Mouse (Mus musculus): ENCODE results near the gene Arf4.
A peak's percentile ranks its signal among the peaks of the same experiment; 100 is the strongest.

The Arf4 gene

DNA sequence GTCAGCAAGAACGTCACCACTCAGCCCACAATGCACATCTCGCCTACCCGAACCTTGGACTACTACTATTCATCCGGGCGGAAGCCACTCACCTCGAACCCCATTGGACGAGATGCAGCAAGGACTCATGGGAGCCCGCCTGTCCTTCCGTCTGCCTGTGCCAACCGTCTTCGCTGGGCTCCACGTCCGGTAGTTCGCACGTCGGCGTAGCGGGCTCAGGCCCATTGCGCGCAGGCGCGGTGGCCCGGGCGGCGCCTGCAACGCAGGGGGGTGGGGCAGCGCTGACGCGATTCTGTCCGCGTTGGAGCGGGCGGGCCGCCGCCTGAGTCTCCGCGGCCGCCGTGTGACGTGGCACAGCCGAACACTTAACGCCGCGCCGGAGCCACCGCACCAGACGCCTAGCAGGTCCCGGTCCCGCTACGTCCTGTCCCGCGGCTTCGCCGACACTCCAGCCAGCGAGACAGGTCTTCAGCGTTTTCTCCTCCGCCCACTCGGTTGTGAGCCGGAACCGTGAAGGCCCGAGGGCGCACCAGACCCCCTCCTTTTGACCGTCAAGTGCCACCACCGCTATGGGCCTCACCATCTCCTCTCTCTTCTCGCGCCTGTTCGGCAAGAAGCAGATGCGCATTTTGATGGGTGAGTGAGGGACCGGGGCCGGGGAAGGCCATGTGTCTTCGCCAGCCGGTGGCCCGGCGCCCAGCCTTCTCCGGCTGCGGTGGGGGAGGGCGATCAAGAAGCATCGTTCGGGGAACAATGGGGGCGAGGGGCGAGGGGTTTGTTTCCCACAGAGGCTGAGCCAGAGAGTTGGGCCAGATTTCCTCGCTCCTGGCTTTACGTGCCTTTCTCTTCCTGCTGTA, at the start of gene Arf4:
Gene Arf4, plus strand, starts transcription at position 224 of the 857 bp plus-strand sequence.
- peak; percentile 100 for DNase-seq

DNA sequence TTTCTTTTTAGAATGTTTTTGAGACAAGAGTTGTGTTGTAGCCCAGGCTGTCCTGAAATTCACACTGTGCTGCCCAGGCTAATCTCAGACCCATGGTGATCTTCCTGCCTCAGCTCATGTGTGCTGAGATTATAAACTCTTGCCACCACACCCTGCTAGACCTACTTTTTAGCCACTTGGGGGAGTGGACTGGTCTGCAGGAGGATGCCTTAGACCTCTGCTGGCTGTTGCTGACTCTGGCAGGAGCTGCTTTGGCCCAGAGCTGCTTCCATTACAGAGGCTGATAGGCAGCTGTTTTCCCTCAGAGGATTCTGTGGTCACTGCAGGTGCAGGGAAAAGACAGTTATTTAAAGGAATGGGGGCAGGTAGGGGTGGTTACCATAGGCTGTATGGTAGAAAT, 46.5 kb upstream of the Arf4 start:
- DNase-seq, result no peak

DNA sequence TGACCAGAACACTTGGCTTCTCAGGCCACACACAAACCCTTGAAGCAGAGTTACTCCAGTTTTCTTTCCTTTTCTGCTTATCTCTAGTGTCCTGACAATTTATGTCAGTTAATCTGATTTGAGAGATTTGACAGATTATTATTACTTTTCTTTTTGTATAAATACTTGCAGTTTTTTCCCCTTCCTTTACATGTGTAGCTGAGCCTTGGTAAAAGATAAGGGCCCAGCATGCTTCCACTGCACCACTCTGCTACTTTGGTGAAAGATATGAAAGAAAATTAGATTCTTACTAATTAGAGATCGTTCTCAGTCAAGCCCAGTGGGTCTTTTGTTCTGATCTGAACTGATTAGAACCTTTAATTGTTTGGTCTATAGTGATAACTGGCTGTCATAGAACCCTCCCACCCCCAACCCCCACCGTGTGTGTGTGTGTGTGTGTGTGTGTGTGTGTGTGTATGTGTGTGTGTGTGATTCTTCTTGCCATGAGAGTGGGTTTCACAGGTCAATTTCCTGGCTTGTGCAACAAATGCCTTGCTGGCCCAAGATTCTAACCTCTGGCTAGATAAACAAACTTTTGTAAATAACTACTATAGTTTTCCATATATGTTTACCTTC, 44.5 kb upstream of the Arf4 start:
- no peak for DNase-seq

DNA sequence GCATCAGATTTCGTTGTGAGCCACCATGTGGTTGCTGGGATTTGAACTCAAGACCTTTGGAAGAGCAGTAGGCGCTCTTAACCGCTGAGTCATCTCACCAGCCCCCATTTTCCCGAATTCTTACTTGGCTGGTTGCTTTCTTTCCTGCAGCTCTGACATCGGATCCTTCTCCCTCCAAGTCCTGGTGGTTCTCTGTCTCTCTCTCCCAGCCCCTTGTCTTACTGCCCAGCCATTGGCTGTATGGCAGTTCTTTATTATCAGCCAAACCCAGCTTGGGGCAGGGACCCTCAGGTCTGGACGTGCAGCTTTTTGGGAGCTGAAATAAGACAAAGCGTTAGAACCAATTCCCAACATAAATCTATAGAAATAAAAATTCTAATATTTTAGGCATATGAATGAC, 42.7 kb upstream of the Arf4 start:
- no peak for DNase-seq

DNA sequence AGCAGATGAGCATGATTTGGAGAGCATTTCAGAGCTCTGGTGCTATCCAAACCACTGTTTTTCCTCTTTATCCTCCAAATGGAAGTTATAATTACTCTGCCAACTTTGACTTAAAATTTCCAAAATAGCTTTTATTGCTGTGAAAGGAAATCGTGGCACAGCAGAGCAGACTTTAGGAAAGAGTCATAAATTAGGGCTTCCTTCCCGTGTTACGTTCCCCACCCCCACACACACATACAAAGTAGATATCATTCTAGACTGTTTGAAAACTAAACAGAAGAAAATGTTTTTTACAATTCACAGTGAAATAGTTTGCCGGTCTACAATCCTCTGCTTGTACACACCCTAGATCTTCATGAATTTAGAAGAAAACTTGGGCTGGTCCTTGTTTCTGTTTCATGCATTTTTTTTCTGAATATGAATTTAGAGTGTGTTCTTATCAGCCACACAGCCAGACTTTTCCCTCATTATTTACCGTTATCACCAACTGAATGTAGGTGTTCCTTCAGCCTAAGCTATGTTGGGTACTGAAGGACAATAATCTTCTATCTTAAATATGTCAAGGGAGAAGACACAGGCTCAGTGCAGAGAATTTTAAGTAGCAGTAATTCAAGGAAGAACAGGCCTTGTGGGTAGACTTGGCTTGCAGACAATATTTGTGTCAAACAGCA, 42.0 kb upstream of the Arf4 start:
- DNase-seq, result no peak

DNA sequence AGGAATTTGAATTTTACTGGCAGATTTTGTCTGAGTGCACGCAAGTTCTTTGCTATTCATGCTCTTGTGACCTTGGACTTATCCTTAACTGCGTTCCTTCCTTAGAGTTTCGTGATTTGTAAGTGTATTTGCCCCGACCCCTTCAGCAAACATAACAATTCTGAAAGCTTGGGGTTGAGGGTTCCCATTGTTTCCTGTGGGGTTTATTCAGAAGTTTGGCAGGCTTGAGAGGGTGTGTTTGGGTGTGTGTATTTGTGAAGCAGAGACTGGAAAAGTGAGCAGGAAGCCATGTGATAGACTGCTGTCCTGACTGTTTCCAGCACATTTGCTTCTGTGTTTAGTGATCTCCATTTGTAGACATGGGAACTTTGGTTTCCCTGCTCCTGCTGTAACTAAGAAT, 32.5 kb upstream of the Arf4 start:
- no peak for DNase-seq

DNA sequence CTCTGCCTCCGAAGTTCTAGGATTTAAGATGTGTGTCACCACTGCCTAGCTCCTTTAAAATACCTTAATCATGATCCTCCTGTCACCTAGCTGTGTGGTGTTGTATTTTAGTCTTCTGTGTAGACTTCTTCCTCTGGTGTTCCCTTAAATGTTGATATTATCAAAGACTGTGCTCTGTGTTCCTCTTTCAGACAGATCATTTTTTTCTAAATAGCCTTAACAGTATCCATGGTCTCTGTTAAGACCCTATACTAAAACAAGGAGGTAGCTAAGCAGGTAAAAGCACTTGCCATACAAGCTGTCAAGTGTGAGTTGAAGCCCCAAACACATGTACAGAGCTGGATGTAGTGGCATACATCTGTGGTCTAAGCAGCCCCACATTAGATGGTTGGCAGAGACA, 28.2 kb upstream of the Arf4 start:
- DNase-seq, result no peak

DNA sequence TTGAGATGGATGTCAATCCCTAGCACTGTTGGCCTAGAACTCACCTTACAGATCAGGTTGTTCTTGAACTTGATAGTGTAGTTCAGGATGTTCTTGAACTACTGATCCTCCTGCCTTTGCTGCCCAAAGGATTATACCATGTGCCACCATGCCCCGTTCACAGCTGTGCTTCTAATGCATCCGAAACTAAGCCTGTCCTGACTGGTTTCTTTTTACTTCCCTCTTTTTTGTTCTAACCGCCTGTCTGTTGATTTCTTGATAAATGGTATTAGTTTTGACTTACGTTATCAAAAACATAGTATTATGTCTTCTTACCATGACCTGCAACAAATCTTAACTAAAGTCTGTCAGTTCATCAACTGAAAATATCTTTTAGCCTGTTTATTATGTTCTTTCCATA, 27.2 kb upstream of the Arf4 start:
- no peak for DNase-seq

DNA sequence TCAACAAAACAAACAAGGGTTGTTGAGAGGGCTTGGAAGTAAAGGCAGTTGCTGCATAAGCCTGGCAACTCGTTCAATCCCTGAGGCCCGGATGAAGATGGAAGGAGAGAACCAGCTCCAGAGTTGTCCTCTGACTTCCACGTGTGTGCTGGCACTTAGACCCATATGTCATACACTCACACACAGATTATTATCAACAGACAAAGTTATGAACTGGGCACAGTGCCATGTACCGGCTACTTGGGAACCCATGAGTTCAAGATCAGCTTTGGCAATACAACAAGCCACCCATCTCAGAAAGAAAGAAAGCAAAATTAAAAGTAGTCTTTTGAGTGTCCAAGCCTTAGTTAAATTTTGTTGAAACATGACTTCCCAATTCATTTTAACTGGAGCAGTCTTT, 12.6 kb upstream of the Arf4 start:
- DNase-seq, result no peak

DNA sequence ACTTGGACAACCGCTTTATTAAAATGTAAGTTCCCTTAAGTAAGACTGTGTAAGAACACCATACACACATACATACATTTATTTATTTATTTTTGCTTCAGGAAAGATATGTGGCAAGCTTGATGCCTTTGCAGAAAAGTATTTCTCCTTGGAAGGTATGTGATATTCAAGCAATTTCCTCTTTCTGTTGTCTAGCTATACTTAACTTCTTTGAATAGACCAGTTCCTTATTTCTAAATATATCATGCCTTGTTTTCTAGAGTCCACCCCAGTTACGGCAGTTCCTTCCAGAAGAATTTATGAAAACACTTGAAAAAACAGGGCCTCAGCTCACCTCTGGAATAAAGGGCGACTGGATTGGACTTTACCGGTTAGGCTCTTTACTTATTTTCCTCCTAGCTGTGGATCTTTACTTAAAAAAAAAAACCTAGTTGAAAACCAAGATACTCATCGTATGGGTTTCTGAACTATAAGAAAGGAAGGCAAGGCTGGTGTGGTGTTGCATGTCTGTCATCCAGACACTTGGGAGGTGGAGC, 11.2 kb upstream of the Arf4 start:
- DNase-seq, result no peak

DNA sequence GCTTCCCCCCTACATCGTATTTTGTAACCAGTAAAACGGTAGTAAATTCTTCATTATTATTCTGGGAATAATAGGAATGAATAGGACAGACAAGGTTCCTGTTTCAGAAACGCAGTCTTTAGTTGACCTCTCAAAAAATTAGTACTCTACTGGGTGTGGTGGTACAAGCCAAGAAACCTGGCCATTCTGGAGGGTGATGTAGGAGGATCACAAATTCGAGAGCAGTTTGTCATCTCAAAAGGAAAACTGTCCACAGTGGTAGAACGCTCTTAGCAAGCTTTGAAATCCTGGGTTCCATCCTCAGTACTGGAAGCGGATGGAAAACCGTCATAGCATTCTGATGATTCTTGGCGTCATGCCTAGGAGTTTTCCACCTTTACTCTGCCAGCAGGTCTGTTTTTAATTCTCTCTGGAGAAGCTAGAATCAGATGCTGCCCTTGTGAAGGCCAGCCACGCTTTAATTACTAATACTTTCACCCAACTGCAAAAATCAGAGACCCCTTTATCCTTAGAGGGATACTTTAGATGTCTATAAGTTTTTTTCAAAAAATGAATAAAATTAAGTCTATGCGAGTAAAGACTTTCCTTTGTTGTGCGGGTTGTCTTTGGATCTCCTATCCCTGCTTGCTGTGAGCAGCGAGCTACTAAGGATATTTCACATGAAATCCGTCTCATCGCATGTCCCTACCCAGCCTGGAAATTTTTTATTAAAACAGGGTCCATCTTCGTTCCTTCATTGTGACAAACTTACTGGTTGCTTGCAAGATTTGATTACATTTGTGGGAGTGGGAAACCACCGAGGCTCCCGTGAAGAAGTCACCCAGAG, 636 bp upstream of the Arf4 start:
- peak; percentile 62 for DNase-seq

DNA sequence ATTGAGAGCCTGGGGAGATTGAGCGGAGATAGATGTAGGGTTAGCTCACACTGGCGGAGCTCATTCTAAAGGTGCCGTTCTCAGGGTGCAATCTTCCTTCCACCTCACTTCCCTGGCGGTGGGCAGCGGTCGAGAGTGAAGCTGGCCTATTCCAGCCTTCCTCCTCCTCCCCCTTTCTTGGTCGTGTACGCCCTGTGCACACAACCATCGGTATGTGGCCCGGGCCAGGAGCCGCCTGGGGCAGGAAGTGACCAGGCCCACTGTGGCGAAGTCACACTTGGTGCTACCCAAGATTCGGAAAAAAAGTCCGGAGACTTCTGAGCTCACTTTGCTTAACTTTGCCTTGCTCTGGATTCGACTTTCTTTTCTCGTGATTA, 822 bp downstream of the Arf4 start:
- no peak for DNase-seq

DNA sequence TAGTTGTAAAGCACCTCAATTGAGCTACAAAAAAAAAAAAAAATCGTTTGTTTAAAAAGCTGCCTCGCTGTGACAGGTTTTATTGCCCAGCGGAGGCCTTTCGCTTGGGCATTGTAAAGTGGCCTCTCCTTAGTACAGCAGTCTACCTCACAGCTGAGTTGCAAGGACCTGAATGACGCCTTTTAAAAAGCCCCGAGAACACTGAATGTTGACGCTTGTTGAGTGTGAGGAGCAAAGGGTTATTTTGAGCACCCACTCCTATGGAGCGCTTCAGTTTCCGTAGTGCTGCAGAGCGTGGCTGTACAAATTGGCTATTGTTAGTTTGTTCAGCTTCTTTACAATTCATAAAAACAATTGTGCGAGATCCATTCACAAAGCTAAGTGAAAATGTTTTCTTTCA, 1.4 kb downstream of the Arf4 start:
- no peak for DNase-seq

DNA sequence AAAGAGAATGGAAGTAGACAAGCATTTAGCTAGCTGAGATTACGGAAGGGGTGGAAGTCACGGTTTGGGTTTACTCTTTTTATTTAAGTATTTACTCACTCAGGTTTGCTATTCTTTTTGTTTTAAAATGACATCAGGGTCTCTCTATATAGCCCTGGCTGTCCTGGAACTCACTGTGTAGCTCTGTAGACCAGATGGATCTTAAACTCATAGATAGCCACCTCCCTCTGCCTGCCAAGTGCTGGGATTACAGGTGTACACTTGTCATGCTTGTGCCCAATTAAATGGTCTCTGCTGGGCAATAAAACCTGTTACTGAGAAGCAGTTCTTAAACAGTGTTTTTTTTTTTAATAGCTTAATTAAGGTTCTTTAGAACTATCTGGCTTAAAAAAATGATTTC, 2.1 kb downstream of the Arf4 start:
- DNase-seq, result peak; percentile 33

DNA sequence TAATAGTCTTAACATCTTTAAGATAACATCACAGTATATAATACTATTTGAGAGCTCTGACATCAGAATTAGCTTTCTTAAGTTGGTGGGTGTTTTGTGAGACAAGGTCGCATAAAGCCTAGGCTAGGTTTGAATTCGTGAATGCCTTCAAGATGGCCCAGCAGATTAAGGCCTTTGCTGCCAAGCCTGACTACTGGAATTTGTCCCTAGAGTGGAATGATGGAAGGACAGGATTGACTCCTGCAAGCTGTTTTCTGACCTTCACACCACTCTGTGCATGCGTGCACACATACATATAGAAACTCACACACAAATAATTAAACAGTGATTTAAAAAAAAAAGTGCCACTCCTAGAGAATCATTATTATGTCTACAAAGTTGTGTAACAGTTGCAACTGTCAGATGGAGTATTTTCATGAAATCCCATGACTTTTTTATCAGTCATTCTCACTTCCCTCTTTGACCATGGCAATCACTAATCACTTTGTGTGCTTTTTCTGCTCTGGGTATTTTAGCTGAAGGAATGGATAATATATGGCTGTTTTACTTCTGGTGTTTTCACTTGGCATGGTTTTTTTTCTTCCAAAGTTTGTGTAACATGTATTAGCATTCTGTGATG, 5.2 kb downstream of the Arf4 start:
- DNase-seq, result no peak

DNA sequence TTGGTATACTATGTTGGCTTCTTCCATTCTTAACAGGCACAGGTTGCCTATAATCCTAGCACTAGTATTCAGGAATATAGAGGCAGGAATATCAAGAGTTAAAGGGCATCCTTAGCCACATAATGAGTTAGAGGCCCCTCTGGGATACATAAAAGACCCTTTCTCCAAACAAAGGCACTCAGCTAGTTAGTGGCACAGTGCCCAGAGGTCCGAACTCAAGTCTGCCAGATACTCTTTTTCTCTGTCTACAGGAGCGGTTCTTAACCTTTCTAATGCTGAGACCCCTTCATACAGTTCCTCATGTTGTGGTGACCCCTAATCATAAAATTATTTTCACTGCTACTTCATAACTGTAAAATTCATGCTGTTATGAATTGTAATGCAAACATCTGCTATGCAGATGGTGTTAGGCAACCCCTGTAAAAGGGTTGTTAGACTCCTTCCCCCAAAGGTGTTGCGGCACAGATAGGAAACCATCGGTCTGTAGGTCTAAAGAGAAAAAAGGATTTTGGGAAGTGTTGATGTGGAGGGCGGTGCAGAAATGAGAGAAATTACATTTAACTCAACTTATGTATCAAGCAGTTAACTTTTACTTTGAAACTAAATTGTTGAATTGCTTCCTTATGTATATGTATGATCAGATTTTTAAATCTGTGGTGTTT, 8.2 kb downstream of the Arf4 start:
- DNase-seq, result no peak

DNA sequence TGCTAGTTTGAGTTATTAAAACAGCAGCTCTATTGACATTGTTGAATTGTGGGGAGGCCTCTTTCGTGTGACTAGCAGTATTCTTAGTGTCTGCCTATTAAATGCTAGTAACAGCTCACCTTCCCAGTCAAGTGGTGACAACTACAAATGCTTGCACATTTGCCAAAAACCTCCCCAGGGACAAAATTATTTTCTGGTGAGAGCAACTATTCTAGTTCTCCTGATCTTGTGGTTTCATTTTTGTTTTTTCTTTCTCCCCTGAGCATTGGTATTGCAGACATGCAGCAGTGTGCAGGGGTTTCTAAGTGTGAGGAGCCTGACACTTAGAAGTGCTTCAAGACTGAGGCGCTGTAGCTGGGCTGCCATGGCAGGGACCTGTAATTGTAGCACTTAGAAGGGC, 9.9 kb downstream of the Arf4 start:
- DNase-seq, result no peak

DNA sequence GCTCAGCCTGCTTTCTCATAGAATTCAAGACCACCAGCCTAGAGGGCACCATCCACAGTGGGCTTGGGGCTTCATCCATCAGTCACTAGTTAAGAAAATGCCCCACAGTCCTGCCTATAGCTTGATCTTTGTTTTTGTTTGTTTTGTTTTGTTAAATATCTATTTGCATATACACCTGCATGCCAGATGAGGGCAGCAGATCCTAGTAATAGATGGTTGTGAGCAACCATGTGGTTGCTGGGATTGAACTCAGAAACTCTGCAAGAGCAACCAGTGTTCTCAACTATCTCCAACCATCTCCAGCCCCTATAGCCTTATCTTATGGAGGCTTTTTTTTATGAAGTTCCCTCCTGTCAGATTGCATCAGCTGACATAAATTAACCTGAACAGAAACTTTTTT, 14.0 kb downstream of the Arf4 start:
- no peak for DNase-seq

DNA sequence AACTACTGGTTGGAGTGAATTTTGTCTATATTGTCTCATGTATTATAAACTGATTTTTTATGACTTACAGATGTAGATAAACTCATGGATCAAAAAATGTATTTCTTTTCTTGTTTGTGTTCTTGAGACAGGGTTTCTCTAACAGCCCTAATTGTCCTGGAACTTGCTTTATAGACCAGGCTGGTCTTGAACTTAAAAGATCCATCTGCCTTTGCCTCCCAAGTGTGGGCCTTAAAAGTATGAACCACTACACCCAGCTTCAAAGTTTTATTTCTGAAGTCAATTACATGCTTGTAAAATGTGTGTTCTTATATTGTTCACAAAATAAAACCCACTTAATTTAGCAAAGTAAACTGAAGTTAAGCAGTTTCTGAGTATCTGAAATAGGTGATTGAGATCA, 20.3 kb downstream of the Arf4 start:
- no peak for DNase-seq

DNA sequence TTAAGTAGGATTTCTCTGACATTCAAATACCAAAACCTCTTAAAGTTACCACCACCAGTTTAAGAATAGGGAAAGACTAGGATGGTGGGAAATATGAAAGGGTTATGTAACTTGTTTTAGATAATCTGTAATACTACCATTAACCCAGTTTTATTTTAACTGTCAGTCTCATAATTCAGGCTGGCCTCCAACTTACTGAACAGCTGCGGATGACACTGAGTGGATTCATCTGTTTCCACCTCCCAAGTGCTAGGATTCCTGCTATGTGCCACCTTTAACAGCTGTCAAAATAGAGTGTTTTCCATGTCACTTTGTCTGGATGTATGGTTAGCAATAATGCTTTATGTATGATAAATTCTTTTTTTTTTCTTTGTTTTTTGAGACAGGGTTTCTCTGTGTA, 22.4 kb downstream of the Arf4 start:
- no peak for DNase-seq

DNA sequence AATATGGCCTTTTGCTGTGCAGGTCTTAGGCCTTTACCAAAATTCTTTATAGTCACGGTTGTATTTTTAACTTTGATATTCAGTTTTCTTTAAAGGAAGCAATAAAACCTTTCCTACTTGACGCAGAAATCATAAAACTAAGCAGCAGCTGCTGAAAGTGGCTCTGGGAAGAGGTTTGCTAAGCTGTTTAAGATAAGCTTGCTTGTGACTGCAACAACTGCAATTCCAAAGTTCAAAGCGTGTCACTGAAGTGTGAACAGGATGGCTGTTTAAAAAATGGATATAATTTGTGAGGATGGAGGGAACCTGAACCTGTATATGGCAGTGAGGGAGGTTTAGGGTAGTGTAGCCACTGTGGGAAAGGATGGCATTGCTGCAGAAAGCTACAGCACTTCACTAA, 24.1 kb downstream of the Arf4 start:
- DNase-seq, result no peak

DNA sequence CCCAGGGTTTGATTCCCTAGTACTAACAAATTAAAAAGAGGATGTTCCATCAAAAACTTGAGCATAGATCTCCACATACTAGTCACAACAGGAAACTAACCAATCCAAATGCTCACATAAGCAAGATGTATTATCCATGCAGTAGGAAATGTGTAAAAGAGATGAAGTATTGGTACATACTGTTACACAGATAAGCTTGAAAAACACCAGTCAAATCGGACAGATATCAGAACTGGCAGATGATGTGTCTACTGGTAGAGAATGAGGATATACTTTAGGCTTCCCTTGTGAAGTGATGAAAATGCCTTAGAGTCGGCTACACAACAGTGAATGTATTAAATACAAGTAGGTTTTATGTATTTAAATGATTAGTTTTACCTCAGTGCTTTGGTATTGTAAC, 24.6 kb downstream of the Arf4 start:
- no peak for DNase-seq
